Mouse (Mus musculus) forebrain, embryonic 11.5 days (tissue): ENCODE results near the gene Endov. TPM values are rescaled to one million over a fixed set of nuclear protein-coding genes. Genes with fewer than 3 reads are reported as not detected.

Experiments
- ATAC-seq: fragments of 200-750 bp; cut with Nextera tagmentation; replicated peaks from 2 replicates; pipeline ENCODE4 v1.8.0; 2017; ENCODE audit warnings: moderate TSS enrichment; ENCODE audit not compliant: low FRiP score
- DNase-seq: peaks from one replicate; pipeline ENCODE4 v3.0.0-alpha.2; 2017; ENCODE audit warnings: low spot score
- H3K27ac ChIP-seq: fragments of 300-500 bp; sonication (generic); 2 replicates; pipeline ENCODE4 v1.5.1; 2014; ENCODE audit warnings: low read depth, low read length
- H3K27me3 ChIP-seq: fragments of 300-500 bp; sonication (generic); 2 replicates; pipeline ENCODE4 v1.6.1; 2014; ENCODE audit warnings: mild to moderate bottlenecking, low read length, mixed read lengths; ENCODE audit not compliant: control insufficient read depth, insufficient read depth
- H3K36me3 ChIP-seq: fragments of 300-500 bp; sonication (generic); 2 replicates; pipeline ENCODE4 v1.6.1; 2014; ENCODE audit warnings: mild to moderate bottlenecking, low read length, moderate library complexity, mixed read lengths; ENCODE audit not compliant: control insufficient read depth, insufficient read depth
- H3K4me1 ChIP-seq: fragments of 300-500 bp; sonication (generic); replicated peaks from 2 replicates; pipeline ENCODE4 v1.6.1; 2014; ENCODE audit warnings: low read length, mixed read lengths; ENCODE audit not compliant: control insufficient read depth, insufficient read depth
- H3K4me2 ChIP-seq: fragments of 300-500 bp; sonication (generic); 2 replicates; pipeline ENCODE4 v1.6.1; 2014; ENCODE audit warnings: low read depth, mild to moderate bottlenecking, low read length, moderate library complexity, mixed read lengths; ENCODE audit not compliant: severe bottlenecking
- H3K4me3 ChIP-seq: fragments of 300-500 bp; sonication (generic); 2 replicates; pipeline ENCODE4 v1.5.1; 2014; ENCODE audit warnings: low read depth, low read length
- H3K9ac ChIP-seq: fragments of 300-500 bp; sonication (generic); 2 replicates; pipeline ENCODE4 v1.6.1; 2014; ENCODE audit warnings: low read length
- H3K9me3 ChIP-seq: fragments of 300-500 bp; sonication (generic); 2 replicates; pipeline ENCODE4 v1.6.1; 2016; ENCODE audit warnings: low read length, mixed read lengths; ENCODE audit not compliant: control insufficient read depth
- WGBS: fragments of 180-500 bp; shearing (Covaris S2); extraction: QIAGEN DNeasy Blood & Tissue Kit; methylation state at CpG from one replicate; pipeline ENCODE4 v1.1.7; 2014; 5-methylcytosine and 5-hydroxymethylcytosine counted together
- polyA plus RNA-seq: library from polyadenylated mRNA; unstranded; fragments of >200 nt; fragmentation: Nextera tagmentation; extraction: Ambion mirVana; gene quantifications from 2 replicates; pipeline ENCODE4 v1.2.1, GENCODE M21; 2014

Endov gene
- polyA plus RNA-seq, 1 experiment from 2014 or later = 18.4 TPM

DNA sequence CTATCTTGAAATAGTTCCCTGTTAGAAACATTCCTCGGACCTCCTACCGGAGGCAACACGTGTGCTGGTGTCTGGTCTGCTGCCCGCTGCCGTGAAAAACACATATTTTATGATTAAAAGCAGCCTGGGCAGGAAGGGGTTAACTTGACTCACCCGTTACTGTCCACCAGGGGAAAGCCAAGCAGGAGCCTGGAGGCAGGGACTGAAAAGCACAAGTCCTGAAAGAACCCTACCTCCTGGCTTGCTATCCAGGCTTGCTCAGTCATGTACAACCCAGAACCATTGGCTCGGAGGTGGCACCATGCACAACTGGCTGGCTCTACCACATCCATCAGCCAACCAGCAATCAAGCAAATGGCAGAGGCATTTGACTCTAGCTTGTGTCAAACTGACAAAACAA lies 42.6 kb downstream of the Endov start:
- no peak for ATAC-seq
- WGBS = 74% methylated on average over 7 of the region's 7 CpGs

DNA sequence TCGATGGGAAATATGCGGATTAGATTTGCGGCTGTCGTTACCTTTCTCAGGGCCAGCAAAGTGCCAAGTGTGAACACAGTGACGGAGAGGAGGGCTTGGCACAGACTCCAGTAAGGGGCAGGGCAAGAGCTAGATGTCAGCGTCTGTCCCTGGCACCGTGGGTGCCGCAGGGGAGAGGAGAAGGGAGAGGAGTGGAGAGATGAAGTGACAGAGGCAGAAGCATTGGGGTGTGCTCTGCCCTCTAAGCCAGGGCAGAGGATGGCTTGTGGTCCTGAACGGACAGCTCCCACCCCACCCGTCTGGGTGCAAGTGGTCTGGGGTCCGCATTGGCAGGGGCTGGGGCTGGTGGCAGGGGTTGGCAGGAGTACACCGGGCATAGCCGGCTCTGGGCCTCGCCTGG lies 48.8 kb downstream of the Endov start:
- Histone ChIP-seq H3K4me2 (no peak overlapping the region), H3K9ac (no peak overlapping the region), H3K27me3 (peaks cover 2% of the 10 kb centered on the region), H3K36me3 (no peaks in the 10 kb centered on the region), H3K4me1 (no peaks in the 10 kb centered on the region), H3K4me3 (no peak overlapping the region), H3K27ac (no peak overlapping the region), H3K9me3 (no peaks in the 10 kb centered on the region)
- WGBS = 36% methylated on average over 13 of the region's 14 CpGs
- ATAC-seq (no peak), DNase-seq (no peak)

More for the DNA sequence above, 42.6 kb downstream of the Endov start:
- Histone ChIP-seq H3K4me3 (no peak overlapping the region), H3K27ac (no peak overlapping the region), H3K4me1 (no peaks in the 10 kb centered on the region), H3K36me3 (no peaks in the 10 kb centered on the region), H3K9me3 (no peaks in the 10 kb centered on the region), H3K9ac (no peak overlapping the region), H3K4me2 (no peak overlapping the region), H3K27me3 (no peaks in the 10 kb centered on the region)
- no peak for DNase-seq

DNA sequence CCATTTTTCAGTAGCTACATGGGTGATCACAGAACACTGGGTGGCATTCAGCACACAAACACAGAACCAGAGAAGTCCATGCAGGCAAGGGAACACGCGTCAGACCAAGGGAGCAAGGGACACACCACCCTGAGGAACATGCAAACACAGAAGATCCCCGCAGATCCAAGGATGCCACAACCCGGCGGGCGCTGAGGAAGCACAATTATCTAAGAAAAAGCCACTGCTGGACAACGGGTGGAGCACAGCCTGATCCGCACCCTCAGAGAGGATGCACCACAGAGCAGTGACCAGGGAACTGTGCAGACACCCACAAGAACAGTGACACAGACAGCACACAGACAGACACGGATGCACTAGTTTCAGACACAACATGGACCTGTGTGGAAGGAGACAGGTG lies 49.4 kb downstream of the Endov start:
- peaks cover 8% of the 10 kb centered on the region for H3K27me3 ChIP-seq
- WGBS = 76% methylated on average over 9 of the region's 9 CpGs
- H3K27ac ChIP-seq = no peak overlapping the region
- peaks cover 1% of the 10 kb centered on the region; the same call in 1 of the 2 replicates for H3K4me1 ChIP-seq
- H3K9me3 ChIP-seq = no peaks in the 10 kb centered on the region
- H3K9ac ChIP-seq = no peak overlapping the region
- DNase-seq = no peak
- H3K4me2 ChIP-seq = no peak overlapping the region
- no peak for ATAC-seq
- no peak overlapping the region for H3K4me3 ChIP-seq
- H3K36me3 ChIP-seq = no peaks in the 10 kb centered on the region

DNA sequence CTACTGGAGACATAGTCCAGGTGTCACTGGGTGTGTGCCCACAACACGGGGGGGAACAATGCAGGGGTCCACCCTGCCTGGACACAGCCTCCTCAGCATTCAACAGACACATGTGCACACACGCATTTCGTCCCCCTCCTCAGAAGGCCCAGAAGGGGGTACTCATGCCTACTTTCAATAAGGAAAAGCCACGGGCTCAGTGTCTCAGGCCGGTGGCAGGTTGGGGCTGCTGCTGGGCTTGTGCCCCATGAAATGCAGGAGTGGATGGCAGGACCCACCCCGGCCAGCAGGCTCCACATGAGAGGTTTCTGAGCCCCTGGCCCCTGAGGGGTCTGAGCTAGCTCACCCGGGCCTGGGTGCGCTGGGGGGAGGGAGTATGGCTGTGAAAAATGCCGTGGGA lies 49.9 kb downstream of the Endov start:
- no peak overlapping the region for H3K4me3 ChIP-seq
- H3K4me1 ChIP-seq = peaks cover 4% of the 10 kb centered on the region; the same call in 1 of the 2 replicates
- H3K4me2 ChIP-seq = no peak overlapping the region
- no peaks in the 10 kb centered on the region for H3K36me3 ChIP-seq
- WGBS = 76% methylated on average over 9 of the region's 9 CpGs
- peaks cover 13% of the 10 kb centered on the region for H3K27me3 ChIP-seq
- H3K27ac ChIP-seq = no peak overlapping the region
- DNase-seq = no peak
- H3K9ac ChIP-seq = no peak overlapping the region
- no peaks in the 10 kb centered on the region for H3K9me3 ChIP-seq
- no peak for ATAC-seq

DNA sequence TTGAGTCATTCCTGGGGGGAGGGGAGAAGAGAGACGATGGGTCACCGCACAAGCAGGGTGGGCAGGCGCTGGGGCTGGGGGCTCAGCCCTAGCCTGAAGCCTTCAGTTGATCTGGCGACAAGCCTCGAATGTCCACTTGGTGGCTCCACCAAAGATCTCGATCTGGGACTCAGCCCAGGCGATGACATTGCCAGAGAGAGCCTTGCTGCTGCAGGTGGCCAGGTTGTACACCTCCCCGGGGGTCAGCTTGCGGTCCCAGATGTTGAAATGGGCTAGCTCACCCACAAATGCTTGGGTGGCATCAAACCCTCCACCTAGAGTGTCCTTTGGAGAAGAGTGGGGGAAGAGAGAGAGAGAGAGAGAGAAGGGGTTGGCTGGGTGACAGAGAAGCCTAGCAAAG lies 51.2 kb downstream of the Endov start:
- 59% methylated on average over 9 of the region's 9 CpGs for WGBS
- peaks cover 9% of the 10 kb centered on the region; the same call in 1 of the 2 replicates for H3K4me1 ChIP-seq
- ATAC-seq = no peak
- H3K9ac ChIP-seq = no peak overlapping the region
- H3K4me3 ChIP-seq = no peak overlapping the region
- H3K4me2 ChIP-seq = no peak overlapping the region
- no peak overlapping the region for H3K27ac ChIP-seq
- H3K27me3 ChIP-seq = peaks cover 26% of the 10 kb centered on the region
- no peaks in the 10 kb centered on the region for H3K36me3 ChIP-seq
- no peaks in the 10 kb centered on the region for H3K9me3 ChIP-seq
- no peak for DNase-seq

DNA sequence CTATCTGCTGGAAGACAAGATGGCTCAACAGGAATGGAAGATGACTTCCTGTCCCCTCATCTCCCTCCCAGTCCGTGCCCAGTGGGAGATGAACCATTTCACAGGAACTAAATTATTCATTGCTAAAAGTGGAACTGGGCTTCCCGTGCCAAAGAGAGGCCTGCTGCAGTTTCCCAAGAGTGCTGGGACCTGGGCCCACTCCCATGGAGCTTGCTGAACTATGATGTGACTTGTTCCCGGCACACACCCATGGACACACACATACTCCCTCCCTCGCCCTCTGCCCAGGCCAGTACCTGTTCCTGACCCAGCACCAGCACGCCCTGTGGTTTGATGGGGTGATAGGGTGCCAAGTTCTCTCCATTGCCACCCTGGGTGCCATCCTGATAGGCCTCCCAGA lies 51.7 kb downstream of the Endov start:
- Histone ChIP-seq H3K9ac (no peak overlapping the region), H3K36me3 (no peaks in the 10 kb centered on the region), H3K4me3 (no peak overlapping the region), H3K4me1 (peaks cover 13% of the 10 kb centered on the region), H3K27ac (no peak overlapping the region), H3K9me3 (no peaks in the 10 kb centered on the region), H3K27me3 (peaks cover 31% of the 10 kb centered on the region), H3K4me2 (no peak overlapping the region)
- ATAC-seq = no peak
- WGBS = 83% methylated on average over 5 of the region's 5 CpGs
- no peak for DNase-seq

DNA sequence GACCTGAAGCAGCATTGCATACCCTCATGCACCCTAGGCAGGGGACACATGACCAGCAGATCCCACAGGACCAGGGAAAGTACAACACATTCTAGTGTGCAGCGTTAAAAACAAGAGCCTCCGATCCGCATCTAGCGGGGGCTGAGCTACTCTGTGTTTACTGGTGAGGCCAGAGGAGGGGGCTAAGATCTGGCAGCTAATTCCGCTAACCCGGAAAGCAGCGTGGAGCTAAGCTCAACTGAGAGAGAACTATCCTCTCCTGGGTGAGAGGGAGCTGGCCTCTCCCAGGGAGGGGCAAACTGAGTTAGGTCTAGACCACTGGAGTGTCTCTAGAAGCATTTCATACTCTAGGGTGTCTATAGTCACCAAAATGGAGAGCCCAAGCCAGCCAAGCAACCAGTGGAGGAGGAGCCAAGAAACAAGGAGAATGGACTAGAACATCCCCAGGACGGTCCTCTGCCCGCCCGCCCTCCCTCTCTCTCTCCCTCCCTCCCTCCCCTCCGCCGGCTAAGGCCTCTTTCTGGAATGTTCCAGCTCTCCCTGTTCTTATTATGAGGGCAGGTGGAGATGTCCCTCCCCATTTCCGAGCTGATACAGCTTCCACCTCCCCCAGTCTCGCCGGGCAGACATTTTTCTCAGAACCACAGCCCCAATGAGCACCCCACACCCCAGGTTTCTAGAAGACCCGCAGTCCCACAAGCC lies 52.8 kb downstream of the Endov start:
- Histone ChIP-seq H3K36me3 (no peaks in the 10 kb centered on the region), H3K4me2 (no peak overlapping the region), H3K9ac (no peak overlapping the region), H3K4me3 (no peak overlapping the region), H3K4me1 (peaks cover 18% of the 10 kb centered on the region), H3K9me3 (no peaks in the 10 kb centered on the region), H3K27ac (no peak overlapping the region), H3K27me3 (peaks cover 41% of the 10 kb centered on the region)
- DNase-seq = no peak
- 63% methylated on average over 16 of the region's 16 CpGs for WGBS
- ATAC-seq = no peak

DNA sequence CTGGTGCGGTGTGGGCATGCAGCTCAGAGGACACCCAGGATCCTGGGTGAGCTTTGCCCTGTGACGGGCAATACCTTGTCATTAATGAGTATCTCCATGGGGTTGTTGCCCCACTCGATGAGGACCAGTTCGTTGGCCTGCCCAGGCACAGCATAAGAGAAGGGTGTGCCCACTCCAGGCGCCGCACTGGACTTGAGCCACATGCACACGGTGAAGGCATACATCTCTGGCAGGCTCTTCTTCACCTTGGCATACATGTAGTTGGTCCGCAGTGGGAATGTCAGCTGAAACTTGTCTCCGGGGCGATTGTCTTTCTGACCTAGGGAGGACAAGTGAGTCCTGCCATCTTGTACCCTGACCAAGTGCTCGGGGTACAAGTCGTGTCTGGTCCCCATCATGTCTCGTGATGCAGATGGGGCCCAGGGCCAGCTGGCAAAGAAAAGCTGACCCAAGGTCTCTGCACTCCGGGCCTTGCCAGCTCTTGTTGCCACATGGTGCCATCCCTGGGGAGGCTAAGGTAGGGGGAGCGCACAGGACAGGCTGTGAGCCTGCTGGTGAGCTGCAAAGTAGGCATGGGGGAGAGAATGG lies 53.5 kb downstream of the Endov start:
- WGBS = 92% methylated on average over 15 of the region's 15 CpGs
- Histone ChIP-seq H3K4me3 (no peak overlapping the region), H3K4me1 (peaks cover 22% of the 10 kb centered on the region), H3K9ac (no peak overlapping the region), H3K4me2 (no peak overlapping the region), H3K9me3 (no peaks in the 10 kb centered on the region), H3K36me3 (no peaks in the 10 kb centered on the region), H3K27ac (no peak overlapping the region), H3K27me3 (peaks cover 48% of the 10 kb centered on the region)
- DNase-seq (no peak), ATAC-seq (no peak)

DNA sequence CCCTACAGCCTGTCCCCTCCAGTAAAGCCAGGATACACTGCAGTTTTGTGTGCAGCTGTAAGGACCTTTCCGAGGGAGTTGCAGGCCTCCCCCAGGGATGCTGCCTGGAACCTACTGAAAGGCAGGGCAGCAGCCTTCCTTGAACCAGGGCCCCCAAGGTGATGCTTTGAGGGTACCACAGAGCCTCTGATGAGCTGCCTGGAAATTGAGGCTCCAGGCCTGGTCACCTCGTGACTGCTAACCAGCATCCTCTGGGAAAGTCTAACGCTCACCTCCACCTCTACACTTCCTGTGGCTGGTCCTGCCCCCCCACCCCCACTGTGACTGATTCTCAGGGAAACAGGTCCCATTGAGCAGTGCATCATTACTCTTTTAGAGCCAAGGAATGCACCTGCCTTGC lies 54.1 kb downstream of the Endov start:
- Histone ChIP-seq H3K9me3 (no peaks in the 10 kb centered on the region), H3K4me3 (no peak overlapping the region), H3K4me2 (no peak overlapping the region), H3K9ac (no peak overlapping the region), H3K4me1 (peaks cover 23% of the 10 kb centered on the region), H3K36me3 (no peaks in the 10 kb centered on the region), H3K27me3 (peaks cover 55% of the 10 kb centered on the region), H3K27ac (no peak overlapping the region)
- 48% methylated on average over 3 of the region's 3 CpGs for WGBS
- ATAC-seq = no peak
- no peak for DNase-seq
